Mouse (Mus musculus) R1 (cell line): ENCODE data around the gene Ddi2.
A peak's percentile ranks its signal among the peaks of the same experiment; 100 is the strongest.

Source experiments
- DNase-seq: peaks from one replicate; pipeline ENCODE4 v3.0.0-alpha.2; 2018; ENCODE audit warnings: low read depth, low spot score

Gene Ddi2

DNA sequence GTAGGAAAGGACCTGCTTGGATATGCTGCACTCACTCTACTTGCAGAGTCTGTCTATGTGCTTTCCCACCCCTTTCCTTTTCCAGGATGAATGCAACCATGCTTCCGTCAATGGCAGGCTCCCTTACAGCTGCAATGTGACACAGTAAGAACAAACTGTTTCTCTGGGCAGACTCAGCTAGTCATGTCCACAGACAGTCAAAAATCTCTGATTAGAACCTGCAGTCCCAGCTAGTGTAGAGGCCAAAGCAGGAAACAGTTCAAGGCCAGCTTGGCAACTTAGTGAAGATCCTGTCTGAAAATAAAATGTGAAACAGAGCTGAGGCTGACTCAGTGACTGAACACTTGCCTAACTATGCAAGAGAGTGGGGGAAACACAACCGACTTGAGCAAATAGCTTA is 18.6 kb downstream of the Ddi2 start:
- no peak for DNase-seq

DNA sequence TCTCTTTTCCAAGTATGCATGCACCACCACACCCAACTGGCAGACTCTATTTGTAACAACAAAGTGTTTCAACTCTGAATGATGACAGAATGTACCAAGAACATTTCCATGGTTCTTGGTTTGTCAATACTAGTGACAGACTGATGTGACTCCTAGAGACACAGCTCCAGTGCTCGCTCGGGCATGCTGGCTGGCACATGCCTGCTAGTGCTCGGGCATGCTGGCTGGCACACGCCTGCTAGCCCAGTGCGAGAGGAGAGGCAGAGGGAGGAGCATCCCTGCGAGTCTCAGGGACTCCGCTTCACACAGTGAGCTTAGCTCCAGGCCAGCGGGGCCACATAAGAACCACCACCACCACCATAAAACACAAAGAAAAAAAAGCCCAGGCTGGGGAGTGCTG is 28.5 kb downstream of the Ddi2 start:
- DNase-seq = no peak

DNA sequence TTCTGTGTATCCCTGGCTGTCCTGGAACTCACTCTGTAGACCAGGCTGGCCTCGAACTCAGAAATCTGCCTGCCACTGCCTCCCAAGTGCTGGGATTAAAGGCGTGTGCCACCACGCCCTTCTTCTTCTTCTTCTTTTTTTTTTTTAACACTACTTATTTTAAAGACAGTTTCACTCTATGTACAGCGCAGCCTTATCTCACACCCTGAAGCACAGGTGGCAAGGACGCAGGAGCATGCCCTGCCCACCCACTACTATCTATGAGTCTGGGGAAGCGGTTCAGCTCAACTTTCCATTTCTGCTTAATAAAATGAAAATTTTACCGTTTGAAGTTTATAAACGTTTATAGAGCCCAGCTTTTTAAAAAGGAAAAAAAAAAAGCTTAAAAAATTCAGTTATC is 34.7 kb downstream of the Ddi2 start:
- no peak for DNase-seq

DNA sequence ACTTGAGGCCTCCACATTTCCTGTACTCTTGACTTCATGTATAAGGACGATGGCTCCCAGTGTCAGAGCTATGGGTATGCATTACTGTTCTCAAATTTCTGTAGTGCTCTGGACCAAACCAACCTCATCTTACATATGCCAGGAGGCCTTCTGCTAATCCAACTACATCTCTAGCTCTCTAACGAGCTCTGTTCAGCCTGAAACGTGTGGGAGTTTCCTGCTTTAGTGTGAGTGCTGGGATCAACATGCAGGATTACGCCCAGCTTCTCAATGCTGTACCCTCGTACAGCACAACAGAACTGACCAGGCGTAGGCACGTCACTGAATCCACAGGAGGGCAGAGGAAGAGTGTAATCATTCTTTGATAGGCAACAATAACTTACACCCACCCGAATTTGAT is 36.7 kb downstream of the Ddi2 start:
- DNase-seq = no peak

DNA sequence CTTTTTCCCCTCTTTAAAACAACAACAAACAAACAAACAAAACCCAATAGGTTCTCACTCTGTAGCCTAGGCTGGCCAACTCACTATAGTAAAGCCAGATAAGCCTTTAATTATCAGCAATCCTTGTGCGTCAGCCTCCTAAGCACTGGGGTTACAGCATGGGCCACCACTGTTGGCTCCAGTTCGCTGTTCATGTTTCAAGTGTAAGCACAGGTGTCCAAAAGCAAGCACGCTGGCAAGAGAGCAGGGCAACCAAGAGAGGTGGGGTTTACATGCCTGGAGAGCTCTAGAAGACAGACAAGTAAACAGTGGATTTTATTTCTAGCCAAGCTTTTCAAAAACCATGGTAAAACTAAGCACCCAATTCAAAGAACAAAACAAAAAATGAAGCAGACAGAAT is 37.1 kb downstream of the Ddi2 start:
- no peak for DNase-seq

DNA sequence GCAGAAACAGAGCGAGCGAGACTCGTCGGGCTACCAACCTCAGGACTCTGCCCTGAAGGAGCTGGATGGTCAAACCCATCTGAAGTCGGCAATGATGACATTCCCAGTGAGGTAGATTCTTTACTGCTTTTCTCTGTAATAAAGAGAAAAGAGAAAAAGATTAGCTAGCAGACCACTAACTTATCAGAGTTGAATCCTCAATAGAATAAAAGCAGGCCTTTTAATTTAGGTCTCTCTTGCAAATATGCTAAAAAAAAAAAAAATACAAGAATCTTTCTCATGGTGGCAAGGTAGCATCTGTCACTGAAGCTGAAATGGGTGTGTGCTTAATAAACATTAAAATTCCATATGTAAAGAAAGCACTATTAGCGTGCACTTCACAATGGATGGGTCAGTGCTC is 37.7 kb downstream of the Ddi2 start, which contains the start of gene Rsc1a1:
Gene Rsc1a1, minus strand, starts transcription at position 101 of the 400 bp plus-strand sequence.
- no peak for DNase-seq

DNA sequence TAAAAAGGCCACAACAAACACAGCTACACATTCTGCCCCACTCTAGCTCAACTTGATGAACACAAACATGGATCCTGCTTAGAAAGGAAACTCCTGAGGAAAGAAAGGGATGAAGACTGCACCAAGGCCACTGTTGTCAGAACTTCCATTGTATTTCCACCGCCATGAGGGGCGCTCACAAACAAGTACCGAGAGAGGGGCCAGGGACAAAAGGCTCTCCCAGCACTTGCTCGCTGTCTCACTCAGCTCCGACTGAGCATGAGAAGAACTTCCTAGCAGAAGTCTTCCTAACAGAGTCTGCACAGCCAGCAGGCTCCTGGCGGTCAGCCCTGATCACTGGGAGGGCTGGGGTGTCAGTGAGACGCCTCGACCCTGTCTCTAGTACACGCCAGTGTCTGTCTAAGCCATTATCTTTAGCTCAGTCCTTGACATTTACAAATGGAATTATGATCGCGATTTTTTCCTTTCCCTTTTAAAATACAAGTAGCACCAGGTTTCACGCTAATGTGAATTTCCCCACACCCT is 40.5 kb downstream of the Ddi2 start:
- DNase-seq = peak; percentile 67

DNA sequence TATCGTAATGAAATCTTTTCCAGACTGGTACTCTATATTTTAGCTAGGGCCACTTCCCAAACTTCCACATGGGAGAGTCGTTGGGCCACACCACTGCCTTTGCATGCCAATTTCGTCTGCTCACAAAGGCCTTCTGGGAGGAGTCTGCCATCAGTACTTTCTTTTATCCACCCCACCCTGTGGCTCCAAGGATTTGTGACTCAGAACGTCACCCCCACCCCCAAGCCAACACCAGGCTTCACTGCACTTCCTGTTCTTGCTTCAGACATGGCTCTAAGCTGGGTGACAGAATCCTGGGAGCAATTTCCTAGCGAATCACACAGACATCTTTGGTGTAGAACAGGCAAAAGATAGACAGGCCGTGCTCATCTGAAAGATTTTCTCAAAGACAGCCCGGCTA is 41.5 kb downstream of the Ddi2 start:
- DNase-seq = peak; percentile 68

DNA sequence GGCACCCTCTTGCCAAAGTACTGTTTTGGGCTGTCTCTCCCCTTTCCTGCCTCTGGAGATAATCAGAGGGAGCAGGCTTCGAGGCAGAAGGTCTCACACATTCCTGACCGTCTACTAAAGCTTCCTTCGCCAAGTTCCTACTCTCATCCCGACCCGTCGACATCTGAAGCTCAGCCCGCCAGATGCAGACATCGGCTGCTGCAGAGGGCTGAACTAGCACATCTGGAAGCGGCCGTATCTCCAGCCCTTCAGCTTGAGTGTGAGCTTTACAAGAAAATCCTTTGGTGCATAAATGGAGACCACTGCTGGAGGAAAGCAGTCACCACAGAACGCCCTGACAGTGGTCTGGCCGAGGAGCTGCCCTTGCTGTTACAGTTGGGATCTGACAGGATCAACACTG is 42.3 kb downstream of the Ddi2 start:
- no peak for DNase-seq

DNA sequence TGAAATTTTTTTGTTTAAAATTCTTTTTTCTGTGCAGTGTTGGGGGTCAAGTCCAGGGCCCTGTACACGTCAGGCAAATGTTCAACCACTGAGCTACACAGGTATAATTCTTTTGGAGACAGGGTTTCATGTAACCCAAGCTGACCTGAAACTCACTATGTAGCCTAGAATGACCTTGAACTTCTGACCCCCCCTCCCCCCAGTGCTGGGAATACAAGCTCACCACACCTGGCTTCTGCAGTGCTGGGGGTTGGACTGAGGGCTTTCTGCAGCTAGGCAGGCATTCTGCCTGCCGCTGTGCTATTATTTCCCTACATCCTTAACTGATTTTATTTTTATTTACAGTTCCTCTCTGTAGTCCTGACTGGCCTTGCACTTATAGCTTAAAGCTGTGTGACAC is 44.2 kb downstream of the Ddi2 start:
- DNase-seq = peak; percentile 94

DNA sequence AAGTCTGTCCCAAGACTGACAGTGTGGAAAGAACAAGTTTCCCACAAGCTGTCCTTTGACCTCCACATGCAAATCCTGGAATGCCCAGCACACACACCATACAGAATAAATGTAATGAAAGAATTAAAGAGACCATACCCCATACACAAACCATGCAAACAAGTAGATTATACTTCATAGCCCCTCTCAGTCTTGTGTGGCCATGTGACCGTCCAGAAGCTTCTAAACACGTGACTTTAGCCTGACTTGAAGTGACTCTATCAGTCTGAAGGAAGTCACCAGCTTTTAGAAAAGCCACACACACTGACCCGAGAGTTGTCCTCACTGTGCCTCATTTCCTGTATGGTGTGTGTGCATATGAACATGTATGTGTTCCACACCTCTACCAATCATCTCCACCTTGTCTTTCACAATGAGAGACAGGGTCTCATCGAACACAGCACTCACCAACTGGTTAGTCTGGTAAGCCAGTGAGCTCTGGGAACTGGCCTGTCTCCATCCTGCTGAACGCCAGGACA is 46.7 kb downstream of the Ddi2 start:
- no peak for DNase-seq

DNA sequence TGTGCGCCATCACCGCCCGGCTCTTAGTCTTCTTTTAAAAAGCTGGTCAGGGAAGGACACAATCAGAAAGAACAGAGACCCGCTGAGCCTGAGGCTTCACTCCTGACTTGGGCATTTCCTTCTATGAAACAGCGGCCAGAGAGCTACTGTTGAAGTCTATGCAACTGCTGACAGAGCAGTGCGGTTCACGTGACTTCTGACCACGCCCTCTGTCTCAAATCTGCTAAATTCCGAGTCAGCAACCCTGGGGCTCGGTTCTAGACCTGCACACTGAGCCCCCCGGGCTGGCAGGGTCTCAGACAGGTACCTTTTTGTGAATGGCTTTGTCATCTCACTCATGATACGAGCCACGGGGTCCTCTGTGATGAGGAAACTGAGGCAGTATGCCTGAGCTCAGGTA is 50.9 kb downstream of the Ddi2 start:
- DNase-seq = peak; percentile 85

DNA sequence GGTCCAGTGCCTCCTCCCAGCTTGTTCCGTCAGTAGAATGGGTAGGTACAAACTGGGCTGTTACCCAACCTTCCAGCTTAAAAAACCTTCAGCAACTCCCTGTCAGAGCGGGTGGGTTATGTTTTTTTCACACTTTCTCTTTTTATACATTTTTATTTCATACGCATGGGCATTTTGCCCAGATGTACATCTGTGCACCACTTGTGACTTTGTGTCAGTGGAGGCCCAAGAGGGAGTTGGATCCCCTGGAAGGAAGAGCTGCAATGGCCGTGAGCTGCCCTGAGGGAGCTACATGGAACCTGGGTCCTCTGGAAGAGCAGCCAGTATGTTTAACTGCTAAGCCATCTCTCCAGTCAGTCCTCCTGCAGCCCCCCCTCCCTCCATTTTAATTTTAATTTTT is 51.8 kb downstream of the Ddi2 start:
- DNase-seq = no peak

DNA sequence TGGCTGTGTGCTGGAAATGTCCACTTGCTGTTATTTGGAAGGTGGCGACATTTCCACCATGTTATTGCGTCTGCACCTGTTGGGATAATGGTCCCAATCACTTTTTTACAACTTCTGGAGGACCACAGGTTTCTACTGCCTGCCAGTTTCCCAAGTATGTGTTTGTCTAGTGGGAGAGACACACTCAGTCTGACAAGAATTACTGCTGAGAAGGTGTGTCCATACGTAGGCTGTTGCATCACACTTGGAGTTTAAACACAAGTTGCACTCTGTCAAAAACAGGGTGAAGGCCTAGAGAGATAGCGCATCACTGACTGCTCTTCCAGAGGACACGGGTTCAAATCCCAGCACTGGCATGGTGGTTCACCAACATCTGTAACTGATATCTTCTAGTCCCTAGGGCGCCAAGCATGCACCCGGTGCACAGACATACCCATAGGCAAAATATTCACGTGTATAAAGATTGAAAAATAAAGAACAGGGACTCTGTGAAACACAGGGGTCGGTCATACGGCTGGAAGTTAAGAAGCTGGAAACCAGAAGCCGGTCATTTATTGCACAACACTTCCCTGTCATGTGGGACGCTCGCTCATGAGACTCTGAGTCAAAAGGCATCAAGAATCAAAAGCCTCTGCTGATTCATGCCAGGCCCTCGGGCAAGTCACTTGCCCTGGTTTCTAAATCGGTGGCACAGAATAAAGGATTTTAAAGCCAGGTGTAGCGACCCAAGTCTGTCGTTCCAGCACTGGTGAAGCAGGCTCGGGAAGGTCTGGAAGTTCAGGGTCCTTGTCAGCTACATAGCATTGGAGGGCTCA is 53.1 kb downstream of the Ddi2 start:
- no peak for DNase-seq

DNA sequence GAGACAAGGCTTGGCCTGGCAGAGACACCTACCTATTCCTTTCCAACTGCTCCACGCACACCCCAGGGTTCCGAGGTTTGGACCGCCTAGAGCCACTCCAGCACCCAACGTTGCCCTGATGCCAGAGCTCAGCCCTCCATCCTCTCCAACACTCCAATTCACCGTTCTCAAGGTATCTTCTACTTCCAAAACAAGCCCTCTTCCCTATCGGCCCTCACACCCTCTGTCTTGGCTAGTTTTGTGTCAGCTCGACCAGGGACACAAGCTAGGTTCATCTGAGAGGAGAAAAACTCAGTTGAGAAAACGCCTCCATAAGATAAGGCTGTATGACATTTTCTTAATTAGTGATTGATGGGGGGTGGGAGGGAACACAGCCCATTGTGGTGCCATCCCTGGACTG is 58.4 kb downstream of the Ddi2 start, which contains the start of gene Plekhm2:
Gene Plekhm2, minus strand, starts transcription at position 101 of the 400 bp plus-strand sequence.
- no peak for DNase-seq

DNA sequence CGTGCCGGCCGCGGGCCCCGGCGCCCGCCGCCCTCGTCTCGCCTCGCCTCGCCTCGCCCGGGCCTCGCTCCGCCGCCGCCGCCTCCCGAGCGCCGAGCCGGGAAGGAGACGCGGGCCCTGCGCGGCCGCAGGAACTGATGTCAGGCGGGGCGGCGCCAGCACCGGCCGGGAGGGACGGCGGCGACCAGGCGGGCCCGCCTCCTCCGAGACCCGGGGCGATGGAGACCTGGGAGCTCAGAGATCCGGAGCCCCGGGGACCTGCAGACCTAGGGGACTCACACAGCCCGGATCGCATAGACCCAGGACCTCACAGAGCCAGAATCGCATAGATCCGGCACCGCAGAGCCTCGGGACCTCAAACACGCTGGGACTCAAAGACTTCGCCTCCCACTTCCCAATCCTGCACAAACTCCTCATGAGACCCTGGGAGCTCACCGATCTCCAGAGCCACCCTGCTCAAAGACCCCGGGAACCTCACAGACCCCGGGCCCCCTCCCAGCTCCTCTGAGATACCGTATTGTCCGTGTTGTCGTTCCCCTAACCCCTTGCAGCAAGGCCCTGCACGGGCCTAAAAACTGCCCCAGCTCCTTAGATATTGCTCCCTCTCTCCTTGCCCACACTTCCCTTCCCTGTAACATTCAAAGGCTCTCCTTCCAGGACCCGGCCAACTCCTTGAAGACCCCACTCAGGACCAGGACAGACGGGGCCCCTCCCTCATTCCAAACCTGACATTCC is 59.0 kb downstream of the Ddi2 start:
- peak; percentile 52 for DNase-seq

DNA sequence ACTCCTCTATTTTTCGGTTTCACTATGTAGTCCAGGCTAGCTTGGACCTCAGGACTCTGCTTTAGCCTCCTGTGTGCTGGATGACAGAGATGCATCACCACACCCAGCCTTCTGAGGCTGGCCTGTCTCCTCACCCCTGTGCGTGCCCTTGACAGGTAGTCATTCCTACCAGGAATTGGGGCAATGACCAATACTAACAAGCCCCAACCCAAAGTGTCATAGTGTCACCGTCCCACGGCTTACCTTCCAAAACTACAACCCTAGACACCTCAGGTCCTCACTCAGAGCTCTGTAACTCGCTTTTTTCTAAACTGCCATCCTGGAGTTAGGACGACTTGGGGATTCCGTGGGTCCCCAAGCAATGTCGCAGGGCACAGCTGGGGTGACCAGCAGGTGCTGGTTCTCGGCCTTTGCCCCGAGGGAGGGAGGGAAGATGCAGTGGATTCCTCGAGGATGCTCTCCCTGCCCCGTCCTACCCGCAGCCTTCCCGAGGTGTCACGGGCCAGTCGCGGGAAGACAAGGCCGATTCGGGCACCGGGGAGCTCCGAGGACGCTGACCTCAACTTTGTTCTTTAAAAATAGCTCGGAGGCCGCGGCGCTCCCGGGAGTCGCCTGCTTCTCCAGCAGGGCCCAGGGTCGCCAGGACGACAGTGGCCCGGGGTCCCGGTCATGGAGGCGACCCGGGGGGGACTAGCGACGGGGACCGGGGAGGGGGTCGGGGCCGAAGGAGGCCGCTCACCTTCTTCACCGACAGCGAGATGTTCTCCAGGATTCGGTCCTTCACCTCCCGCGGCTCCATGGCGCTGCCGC is 59.9 kb downstream of the Ddi2 start:
- no peak for DNase-seq

DNA sequence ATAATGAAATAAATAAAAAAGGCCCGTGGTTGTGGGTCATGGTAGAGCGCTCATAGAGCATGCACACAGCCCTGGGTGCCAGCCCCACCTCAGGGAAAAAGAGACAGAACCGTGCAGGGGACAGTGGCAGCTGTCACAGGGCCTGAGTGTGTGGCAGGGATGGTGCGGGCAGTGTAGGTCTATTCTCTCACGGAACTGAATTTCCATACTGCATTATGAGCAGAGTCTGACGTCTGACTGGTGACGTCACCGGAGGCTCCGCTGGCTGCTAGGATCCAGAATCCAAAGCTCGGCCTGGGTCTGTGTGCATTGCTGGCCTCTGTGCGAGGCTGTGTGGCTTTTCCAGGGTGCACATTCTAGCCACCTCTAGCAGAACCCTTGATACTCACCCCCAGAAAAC is 62.3 kb downstream of the Ddi2 start:
- DNase-seq = no peak

DNA sequence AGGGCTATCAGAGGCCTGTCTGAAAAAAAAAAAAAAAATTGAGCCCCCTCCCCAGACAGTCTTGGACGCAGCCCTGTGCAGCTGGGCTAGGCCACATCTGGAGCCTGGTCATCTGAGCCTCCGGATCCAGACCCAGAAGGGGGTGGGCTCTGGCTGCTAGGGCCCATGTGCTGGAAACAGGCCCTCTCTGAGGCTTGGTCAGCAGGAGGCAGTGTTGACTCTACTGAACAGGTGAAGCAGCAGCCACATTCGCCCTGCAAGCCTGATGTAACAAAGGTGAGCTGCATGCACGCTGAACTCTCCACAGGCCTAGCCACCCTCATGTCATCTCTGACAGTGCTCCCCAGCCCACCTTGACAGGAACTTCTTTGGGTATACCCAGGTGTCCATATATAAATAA is 63.5 kb downstream of the Ddi2 start:
- DNase-seq = peak; percentile 49

DNA sequence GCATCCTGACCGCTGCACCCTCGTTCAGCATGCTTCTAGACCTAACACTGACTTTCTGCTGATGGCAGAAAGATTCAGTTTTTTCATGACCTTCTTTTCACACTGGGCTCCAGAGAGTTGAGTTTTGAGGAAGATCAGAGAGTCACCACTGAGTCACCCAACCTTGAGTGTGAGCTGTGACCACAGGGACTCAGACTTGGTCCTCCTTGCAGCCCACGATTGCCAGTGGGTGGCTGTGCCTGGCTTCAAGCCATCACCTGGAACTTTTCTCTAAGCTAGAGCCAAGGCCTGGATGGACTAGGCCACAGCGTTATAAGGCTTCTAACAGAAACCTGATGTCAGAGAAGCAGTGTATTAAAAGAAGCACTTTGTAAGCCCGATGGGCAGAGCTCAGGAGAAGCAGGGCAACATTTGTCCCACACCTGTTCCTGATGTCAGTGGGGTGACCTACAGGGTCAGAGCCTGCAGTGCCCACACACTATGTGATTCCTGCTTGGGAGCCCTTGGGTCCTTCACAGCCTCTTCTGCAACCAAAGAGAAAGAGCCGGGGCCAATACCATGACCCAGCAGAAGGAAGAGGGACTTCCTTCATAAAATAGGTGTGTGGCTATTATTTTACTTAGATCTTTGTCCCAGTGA is 64.3 kb downstream of the Ddi2 start:
- DNase-seq = no peak

DNA sequence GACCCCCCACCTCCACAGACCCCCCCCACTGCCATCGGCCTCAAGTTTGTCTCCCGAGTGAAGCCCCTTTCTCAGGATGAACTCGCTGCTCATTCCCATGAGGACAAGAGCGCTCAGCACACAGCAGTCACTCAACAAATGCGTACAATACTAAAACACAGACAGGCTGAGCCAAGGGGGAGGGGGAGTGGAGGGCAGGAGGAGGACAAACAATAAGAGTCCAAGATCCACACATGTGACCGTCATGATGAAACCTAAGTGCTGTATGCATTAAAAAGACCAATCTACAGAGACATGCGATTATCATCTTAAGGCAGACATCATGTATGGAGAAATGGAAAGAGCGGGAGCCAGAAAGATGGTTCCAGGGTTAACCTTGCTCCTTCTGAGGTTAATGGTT is 66.3 kb downstream of the Ddi2 start:
- DNase-seq = no peak
